Comparison of ENCODE assay signal across 8 mouse cellular contexts in genomic region chr6:101376511-101377166, GRCm38 (mm10). TPM values are rescaled to one million over a fixed set of nuclear protein-coding genes. Genes with fewer than 3 reads are reported as not detected.
DNase-seq lines count a peak whose midpoint lies in the region; ATAC-seq and TF ChIP-seq lines count a peak whose summit lies in the region.

No protein-coding gene starts in this region.

- H3K9me3 ChIP-seq in kidney, embryonic 14.5 days (ENCODE audit: control insufficient read depth, low read length), result no peaks in the 10 kb centered on the region
- H3K9me3 ChIP-seq in midbrain, embryonic 16.5 days (replicated peaks; ENCODE audit: control insufficient read depth, low read length, poor library complexity, severe bottlenecking), result no peaks in the 10 kb centered on the region

- peak overlapping the region; percentile 95 for H3K4me2 ChIP-seq in kidney, embryonic 14.5 days (replicated peaks; ENCODE audit: low read depth, low read length)
- H3K4me2 ChIP-seq in midbrain, embryonic 16.5 days (ENCODE audit: low read length), result peak overlapping the region; percentile 99

- peaks cover 3% of the 10 kb centered on the region; the same call in 1 of the 2 replicates for H3K36me3 ChIP-seq in kidney, embryonic 14.5 days (ENCODE audit: control insufficient read depth, insufficient read depth, low read length)
- no peaks in the 10 kb centered on the region for H3K36me3 ChIP-seq in midbrain, embryonic 16.5 days (ENCODE audit: control insufficient read depth, insufficient read depth, low read length)

- H3K4me1 ChIP-seq in lung, adult 2 months (ENCODE audit: control insufficient read depth, insufficient read depth, low read length), result peaks cover 5% of the 10 kb centered on the region; the same call in 1 of the 2 replicates
- H3K4me1 ChIP-seq in kidney, embryonic 14.5 days (ENCODE audit: control insufficient read depth, insufficient read depth, low read length), result peaks cover 24% of the 10 kb centered on the region
- H3K4me1 ChIP-seq in midbrain, embryonic 16.5 days (ENCODE audit: control insufficient read depth, insufficient read depth, low read length), result peaks cover 17% of the 10 kb centered on the region

- H3K9ac ChIP-seq in kidney, embryonic 14.5 days (ENCODE audit: low read depth, low read length), result peak overlapping the region; percentile 82
- H3K9ac ChIP-seq in midbrain, embryonic 16.5 days (ENCODE audit: low read depth, low read length), result peak overlapping the region; percentile 61

- no peak for TF ChIP-seq CTCF in lung, adult 2 months (IDR thresholded peaks at IDR 0.05; ENCODE audit: insufficient read depth, low read length)

- no peak; the same call in 1 of the 2 replicates for ATAC-seq in kidney, embryonic 14.5 days (ENCODE audit: low FRiP score, low TSS enrichment)
- no peak; the same call in 1 of the 2 replicates for ATAC-seq in midbrain, embryonic 16.5 days

- peak overlapping the region; percentile 87 for H3K27ac ChIP-seq in kidney, embryonic 14.5 days (ENCODE audit: low read depth, low read length)
- H3K27ac ChIP-seq in midbrain, embryonic 16.5 days (ENCODE audit: low read length), result no peak overlapping the region

- no peak for TF ChIP-seq POLR2A in lung, adult 2 months (IDR thresholded peaks at IDR 0.05; ENCODE audit: borderline replicate concordance, extremely low read depth, low read depth, low read length)

- WGBS in lung, adult 2 months, result 28% methylated on average over 10 of the region's 10 CpGs
- WGBS in kidney, embryonic 14.5 days, result 5% methylated on average over 10 of the region's 10 CpGs
- WGBS in midbrain, embryonic 16.5 days, result 3% methylated on average over 10 of the region's 10 CpGs

- H3K4me3 ChIP-seq in lung, adult 2 months (replicated peaks; ENCODE audit: extremely low read depth, low read depth, low read length), result peak overlapping the region; percentile 58
- H3K4me3 ChIP-seq in kidney, embryonic 14.5 days (ENCODE audit: low read length), result peak overlapping the region; percentile 66
- peak overlapping the region; percentile 56 for H3K4me3 ChIP-seq in midbrain, embryonic 16.5 days (ENCODE audit: low read depth, low read length)

- peaks cover 4% of the 10 kb centered on the region for H3K27me3 ChIP-seq in kidney, embryonic 14.5 days (ENCODE audit: control insufficient read depth, insufficient read depth, low read length)
- peaks cover 20% of the 10 kb centered on the region for H3K27me3 ChIP-seq in midbrain, embryonic 16.5 days (ENCODE audit: control insufficient read depth, insufficient read depth, low read depth, low read length)

- no peak for DNase-seq in lung, adult 2 months
- no peak for DNase-seq in lung, postnatal 36 days
- peak; percentile 25 for DNase-seq in gastrocnemius, postnatal 25 days
- DNase-seq in right cerebral cortex, postnatal 25 days, result no peak
- no peak for DNase-seq in yolk sac, embryonic 10.5 days (ENCODE audit: low spot score)
- no peak for DNase-seq in ovary, adult 18-20 months (ENCODE audit: low spot score)

RNA-seq across cellular contexts. Expression of gene Pdzrn3, which starts 1.1 kb away (rescaled TPM):
- polyA plus RNA-seq in lung, adult 2 months (2012; rRNA removed), result 18.1 and 23.2 TPM in 2 replicates
- total RNA-seq in gastrocnemius, postnatal 25 days (2021), result 10 to 100 TPM; 52.5 to 72.9 TPM
- polyA plus RNA-seq in kidney, embryonic 14.5 days (2014; fragmentation: Nextera tagmentation; extraction: Ambion mirVana), result 8.4 and 12.1 TPM in 2 replicates
- polyA plus RNA-seq in midbrain, embryonic 16.5 days (2015; fragmentation: Nextera tagmentation; extraction: Ambion mirVana), result 20.3 and 25.9 TPM in 2 replicates
